Mouse (Mus musculus): ENCODE results near the gene Klhdc8a.

DNA sequence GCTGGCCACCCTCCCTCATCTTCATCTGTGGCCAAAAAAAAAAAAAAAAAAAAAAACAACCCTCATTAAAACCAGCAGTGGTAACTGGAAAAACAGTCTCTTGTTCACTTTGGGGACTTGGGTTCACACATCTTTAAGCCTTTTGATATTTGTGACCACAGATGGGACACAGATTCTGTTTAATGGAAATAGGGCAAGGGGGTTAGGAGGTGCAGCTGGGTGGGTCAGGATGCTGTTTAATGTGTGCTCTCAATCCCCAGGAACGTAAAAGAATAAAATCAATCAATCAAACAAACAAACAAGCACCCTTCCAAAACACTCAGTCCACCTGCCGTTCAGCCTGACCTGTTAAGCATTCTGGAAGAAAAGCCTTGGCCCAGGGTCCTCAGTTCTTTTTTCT, 34.8 kb downstream of the Klhdc8a start:
- TF ChIP-seq ETS1 (conservative IDR thresholded peaks at IDR 0.05; ENCODE audit: low read depth, low read length) (no peak), RAD21 (IDR thresholded peaks at IDR 0.05; ENCODE audit: low read depth, low read length) (no peak), TBP (conservative IDR thresholded peaks at IDR 0.05; ENCODE audit: low read depth, low read length) (no peak), EP300 (IDR thresholded peaks at IDR 0.05; ENCODE audit: low read length) (no peak), HCFC1 (IDR thresholded peaks at IDR 0.05; ENCODE audit: low read depth, low read length) (no peak), CTCF (conservative IDR thresholded peaks at IDR 0.05 in 1 of 2, IDR thresholded peaks at IDR 0.05 in 1 of 2; ENCODE audit: low read depth in 2 of 2, low read length in 2 of 2) (no peak), ZKSCAN1 (IDR thresholded peaks at IDR 0.05; ENCODE audit: borderline replicate concordance, low read depth, low read length) (no peak), ZMIZ1 (IDR thresholded peaks at IDR 0.05; ENCODE audit: low read depth, low read length) (no peak), UBTF (IDR thresholded peaks at IDR 0.05; ENCODE audit: low read depth, low read length) (no peak), RCOR1 (conservative IDR thresholded peaks at IDR 0.05; ENCODE audit: low read depth, low read length) (no peak)
